ENCODE assay signal across 9 mouse cellular contexts in genomic region chr17:25843122-25843521, GRCm38 (mm10). TPM values are rescaled to one million over a fixed set of nuclear protein-coding genes. Genes with fewer than 3 reads are reported as not detected.
DNase-seq lines count a peak whose midpoint lies in the region; ATAC-seq and TF ChIP-seq lines count a peak whose summit lies in the region.
"Had no signal": no experiment of that assay in that cellular context is flagged by ENCODE, and none has a peak within 500 bp of the region (broad histone marks: within the 10 kb centered on the region; RNA-seq: fewer than 3 reads in every experiment).

No protein-coding gene starts in this region.

- no peak for TF ChIP-seq CTCF in cerebellum, adult 2 months (IDR thresholded peaks at IDR 0.05; ENCODE audit: borderline replicate concordance, insufficient read depth, low read depth, low read length)
- TF ChIP-seq CTCF in lung, postnatal 0 days (IDR thresholded peaks at IDR 0.05) = no peak

- no peak overlapping the region for H3K27ac ChIP-seq in cerebellum, adult 2 months (ENCODE audit: insufficient read depth, low read length)
- no peak overlapping the region for H3K27ac ChIP-seq in lung, postnatal 0 days (ENCODE audit: low read length)
- H3K27ac ChIP-seq in limb, embryonic 15.5 days = no peak overlapping the region
- H3K27ac ChIP-seq in stomach, embryonic 15.5 days = no peak overlapping the region

- peak overlapping the region; percentile 78 for H3K4me3 ChIP-seq in cerebellum, adult 2 months (replicated peaks; ENCODE audit: insufficient read depth, low read depth, low read length)
- no peak overlapping the region for H3K4me3 ChIP-seq in lung, postnatal 0 days (ENCODE audit: low read depth, low read length)
- peak overlapping the region; percentile 77 for H3K4me3 ChIP-seq in limb, embryonic 15.5 days
- peak overlapping the region; percentile 87 for H3K4me3 ChIP-seq in stomach, embryonic 15.5 days (replicated peaks)

- TF ChIP-seq POLR2A in cerebellum, adult 2 months (IDR thresholded peaks at IDR 0.05; ENCODE audit: borderline replicate concordance, insufficient read depth, low read length) = no peak

- H3K36me3 ChIP-seq in lung, postnatal 0 days (ENCODE audit: insufficient read depth, low read length) = peaks cover 13% of the 10 kb centered on the region; the same call in 1 of the 2 replicates
- H3K36me3 ChIP-seq in limb, embryonic 15.5 days = peaks cover 67% of the 10 kb centered on the region
- H3K36me3 ChIP-seq in stomach, embryonic 15.5 days = peaks cover 42% of the 10 kb centered on the region

- no peak for ATAC-seq in lung, postnatal 0 days
- no peak for ATAC-seq in limb, embryonic 15.5 days (ENCODE audit: insufficient number of reproducible peaks, low FRiP score, low TSS enrichment, low read depth)
- no peak for ATAC-seq in stomach, embryonic 15.5 days (ENCODE audit: insufficient read depth, low FRiP score, low read depth)
- no peak for ATAC-seq in erythroid progenitor cell, adult 5-6 weeks (replicated peaks; ENCODE audit: low FRiP score, poor library complexity, severe bottlenecking)

- WGBS in cerebellum, adult 2 months = 35% methylated on average over 4 of the region's 4 CpGs
- WGBS in lung, postnatal 0 days = 81% methylated on average over 4 of the region's 4 CpGs
- 92% methylated on average over 4 of the region's 4 CpGs for WGBS in limb, embryonic 15.5 days
- 90% methylated on average over 4 of the region's 4 CpGs for WGBS in stomach, embryonic 15.5 days

- H3K9ac ChIP-seq in lung, postnatal 0 days (replicated peaks; ENCODE audit: low read depth) = no peak overlapping the region; the same call in 1 of the 2 replicates
- 0 out of 2 replicates have a peak overlapping the region, but pooled peaks have one; percentile 68 for H3K9ac ChIP-seq in limb, embryonic 15.5 days
- H3K9ac ChIP-seq in stomach, embryonic 15.5 days = 0 out of 2 replicates have a peak overlapping the region, but pooled peaks have one; percentile 88

- H3K4me1 ChIP-seq in cerebellum, adult 2 months (ENCODE audit: control insufficient read depth, insufficient read depth, low read length) = peaks cover 12% of the 10 kb centered on the region
- 0 out of 2 replicates have a peak, but pooled peaks cover 4% of the 10 kb centered on the region for H3K4me1 ChIP-seq in lung, postnatal 0 days (ENCODE audit: insufficient read depth, low read depth, low read length)
- H3K4me1 ChIP-seq in limb, embryonic 15.5 days = peaks cover 18% of the 10 kb centered on the region
- peaks cover 18% of the 10 kb centered on the region for H3K4me1 ChIP-seq in stomach, embryonic 15.5 days

- no peaks in the 10 kb centered on the region for H3K9me3 ChIP-seq in lung, postnatal 0 days (ENCODE audit: low read length)
- no peaks in the 10 kb centered on the region for H3K9me3 ChIP-seq in limb, embryonic 15.5 days
- H3K9me3 ChIP-seq in stomach, embryonic 15.5 days = no peaks in the 10 kb centered on the region

- no peaks in the 10 kb centered on the region for H3K27me3 ChIP-seq in cerebellum, adult 2 months (ENCODE audit: control insufficient read depth, insufficient read depth, low read length)
- no peaks in the 10 kb centered on the region for H3K27me3 ChIP-seq in lung, postnatal 0 days (replicated peaks; ENCODE audit: insufficient read depth, low read length)
- no peaks in the 10 kb centered on the region for H3K27me3 ChIP-seq in limb, embryonic 15.5 days
- no peaks in the 10 kb centered on the region for H3K27me3 ChIP-seq in stomach, embryonic 15.5 days (replicated peaks)

- TF ChIP-seq EP300 in lung, postnatal 0 days (IDR thresholded peaks at IDR 0.05) = no peak

- DNase-seq in cerebellum, adult 2 months = no peak
- DNase-seq in cerebellum, adult 9-10 months = no peak
- no peak for DNase-seq in lung, postnatal 0 days (ENCODE audit: low spot score)
- DNase-seq in lung, postnatal 36 days = no peak
- no peak for DNase-seq in adrenal gland, adult 8-10 months
- DNase-seq: kidney, adult 11 months had no signal

- peak overlapping the region; percentile 89 for H3K4me2 ChIP-seq in lung, postnatal 0 days (replicated peaks; ENCODE audit: low read depth, low read length)
- peak overlapping the region; percentile 62 for H3K4me2 ChIP-seq in limb, embryonic 15.5 days
- peak overlapping the region; percentile 88 for H3K4me2 ChIP-seq in stomach, embryonic 15.5 days

RNA-seq across cellular contexts. Expression of gene Rhot2, which starts 1.5 kb away (rescaled TPM):
- 105 and 121 TPM in 2 replicates for polyA plus RNA-seq in cerebellum, adult 2 months (2012; rRNA removed)
- polyA plus RNA-seq in lung, postnatal 0 days (2015; fragmentation: Nextera tagmentation; extraction: Ambion mirVana) = 9.9 and 10.3 TPM in 2 replicates
- polyA plus RNA-seq in limb, embryonic 15.5 days (2015; fragmentation: Nextera tagmentation; extraction: Ambion mirVana) = 21.9 and 25.4 TPM in 2 replicates
- 23.1 and 23.6 TPM in 2 replicates for polyA plus RNA-seq in stomach, embryonic 15.5 days (2015; fragmentation: Nextera tagmentation; extraction: Ambion mirVana)
- 100 to 1,000 TPM in 3 of 4 experiments, 10 to 100 TPM in 1; 89.3 to 155 (median 139) TPM for total RNA-seq in adrenal gland, adult 8-10 months (2022)
- 34.4 and 37.1 TPM in 2 replicates for total RNA-seq in erythroid progenitor cell, adult 5-6 weeks (2015; ENCODE audit: low replicate concordance)
- total RNA-seq in erythroid progenitor cell, adult 5-6 weeks (2017; ENCODE audit: low replicate concordance) = 39.1 and 41.5 TPM in 2 replicates

RNA-seq across cellular contexts. Expression of gene Gm20683, which starts 1.6 kb away (rescaled TPM):
- polyA plus RNA-seq in cerebellum, adult 2 months (2012; rRNA removed) = 42.9 and 45.9 TPM in 2 replicates
- 0.86 and 1.1 TPM in 2 replicates for polyA plus RNA-seq in lung, postnatal 0 days (2015; fragmentation: Nextera tagmentation; extraction: Ambion mirVana)
- polyA plus RNA-seq in limb, embryonic 15.5 days (2015; fragmentation: Nextera tagmentation; extraction: Ambion mirVana) = 1.8 and 2.6 TPM in 2 replicates
- polyA plus RNA-seq in stomach, embryonic 15.5 days (2015; fragmentation: Nextera tagmentation; extraction: Ambion mirVana) = 1.6 and 2.7 TPM in 2 replicates
- 10 to 100 TPM in 3 of 4 experiments, 1 to 10 TPM in 1; 7.3 to 36.4 (median 20.8) TPM for total RNA-seq in adrenal gland, adult 8-10 months (2022)
- total RNA-seq in erythroid progenitor cell, adult 5-6 weeks (2015; ENCODE audit: low replicate concordance) = 1.3 and 1.4 TPM in 2 replicates
- total RNA-seq in erythroid progenitor cell, adult 5-6 weeks (2017; ENCODE audit: low replicate concordance) = 1.8 TPM in 1 of 2 replicates, not detected in the other

RNA-seq across cellular contexts. Expression of gene Rhbdl1, which starts 6.0 kb away (rescaled TPM):
- 111 and 119 TPM in 2 replicates for polyA plus RNA-seq in cerebellum, adult 2 months (2012; rRNA removed)
- polyA plus RNA-seq in lung, postnatal 0 days (2015; fragmentation: Nextera tagmentation; extraction: Ambion mirVana) = 1.4 and 1.7 TPM in 2 replicates
- 1.8 and 2.6 TPM in 2 replicates for polyA plus RNA-seq in limb, embryonic 15.5 days (2015; fragmentation: Nextera tagmentation; extraction: Ambion mirVana)
- 1.6 and 2.4 TPM in 2 replicates for polyA plus RNA-seq in stomach, embryonic 15.5 days (2015; fragmentation: Nextera tagmentation; extraction: Ambion mirVana)
- 10 to 100 TPM; 14.7 to 79.0 (median 33.0) TPM for total RNA-seq in adrenal gland, adult 8-10 months (2022)
- 4.6 TPM in 1 of 2 replicates, not detected in the other for total RNA-seq in erythroid progenitor cell, adult 5-6 weeks (2015; ENCODE audit: low replicate concordance)
- total RNA-seq in erythroid progenitor cell, adult 5-6 weeks (2017; ENCODE audit: low replicate concordance) = 0.77 TPM in 1 of 2 replicates, not detected in the other

RNA-seq across cellular contexts. Expression of gene Stub1, which starts 9.9 kb away (rescaled TPM):
- polyA plus RNA-seq in cerebellum, adult 2 months (2012; rRNA removed) = 326 and 333 TPM in 2 replicates
- polyA plus RNA-seq in lung, postnatal 0 days (2015; fragmentation: Nextera tagmentation; extraction: Ambion mirVana) = 196 and 198 TPM in 2 replicates
- 346 and 387 TPM in 2 replicates for polyA plus RNA-seq in limb, embryonic 15.5 days (2015; fragmentation: Nextera tagmentation; extraction: Ambion mirVana)
- polyA plus RNA-seq in stomach, embryonic 15.5 days (2015; fragmentation: Nextera tagmentation; extraction: Ambion mirVana) = 312 and 319 TPM in 2 replicates
- total RNA-seq in adrenal gland, adult 8-10 months (2022) = 100 to 1,000 TPM; 184 to 246 (median 214) TPM
- 58.7 and 86.4 TPM in 2 replicates for total RNA-seq in erythroid progenitor cell, adult 5-6 weeks (2015; ENCODE audit: low replicate concordance)
- 47.1 and 58.4 TPM in 2 replicates for total RNA-seq in erythroid progenitor cell, adult 5-6 weeks (2017; ENCODE audit: low replicate concordance)

RNA-seq across cellular contexts. Expression of gene Jmjd8, which starts 14.5 kb away (rescaled TPM):
- 65.8 and 75.2 TPM in 2 replicates for polyA plus RNA-seq in cerebellum, adult 2 months (2012; rRNA removed)
- 27.3 and 28.0 TPM in 2 replicates for polyA plus RNA-seq in lung, postnatal 0 days (2015; fragmentation: Nextera tagmentation; extraction: Ambion mirVana)
- 47.2 and 48.9 TPM in 2 replicates for polyA plus RNA-seq in limb, embryonic 15.5 days (2015; fragmentation: Nextera tagmentation; extraction: Ambion mirVana)
- 50.5 and 54.6 TPM in 2 replicates for polyA plus RNA-seq in stomach, embryonic 15.5 days (2015; fragmentation: Nextera tagmentation; extraction: Ambion mirVana)
- total RNA-seq in adrenal gland, adult 8-10 months (2022) = 100 to 1,000 TPM; 104 to 137 (median 119) TPM
- total RNA-seq in erythroid progenitor cell, adult 5-6 weeks (2015; ENCODE audit: low replicate concordance) = 5.4 and 6.1 TPM in 2 replicates
- 2.7 and 9.1 TPM in 2 replicates for total RNA-seq in erythroid progenitor cell, adult 5-6 weeks (2017; ENCODE audit: low replicate concordance)

Comparison
In these comparisons a context has a peak if more than half of its experiments do, and no peak if none do; other contexts are left out.
1. RNA of gene Gm20683, which starts 1.6 kb away (polyA plus RNA-seq): 42.9 to 45.9 TPM in cerebellum, adult 2 months; 1.6 to 2.7 TPM in stomach, embryonic 15.5 days, 1.8 to 2.6 TPM in limb, embryonic 15.5 days and 0.86 to 1.1 TPM in lung, postnatal 0 days; every median in the first group is over 10 times any median in the second.
2. RNA of gene Rhbdl1, which starts 6.0 kb away (polyA plus RNA-seq): 111 to 119 TPM in cerebellum, adult 2 months; 1.8 to 2.6 TPM in limb, embryonic 15.5 days, 1.6 to 2.4 TPM in stomach, embryonic 15.5 days and 1.4 to 1.7 TPM in lung, postnatal 0 days; every median in the first group is over 10 times any median in the second.
3. Peak in every context shown above with its lines, with median percentiles within 50 percentile points of each other: H3K4me2 ChIP-seq.